Mouse (Mus musculus) c-Kit-positive CD71-negative TER-119-negative erythroid progenitor cells, embryonic 14.5 days (primary cell): ENCODE measurements at regions not wholly inside any gene's neighbourhood (a gene's known extent, or its start where the extent isn't known, plus 50 kb on each side); places are given as distances from the start of the nearest gene placed in this dataset.
"Not testable (repeated sequence)": the region's sequence is repeated elsewhere in the genome, so short reads cannot be mapped to it uniquely, and the experiment has no call there.

Source experiments
- DNase-seq: peaks from one replicate; pipeline ENCODE4 v3.0.0-alpha.2; 2013; ENCODE audit warnings: low read depth

DNA sequence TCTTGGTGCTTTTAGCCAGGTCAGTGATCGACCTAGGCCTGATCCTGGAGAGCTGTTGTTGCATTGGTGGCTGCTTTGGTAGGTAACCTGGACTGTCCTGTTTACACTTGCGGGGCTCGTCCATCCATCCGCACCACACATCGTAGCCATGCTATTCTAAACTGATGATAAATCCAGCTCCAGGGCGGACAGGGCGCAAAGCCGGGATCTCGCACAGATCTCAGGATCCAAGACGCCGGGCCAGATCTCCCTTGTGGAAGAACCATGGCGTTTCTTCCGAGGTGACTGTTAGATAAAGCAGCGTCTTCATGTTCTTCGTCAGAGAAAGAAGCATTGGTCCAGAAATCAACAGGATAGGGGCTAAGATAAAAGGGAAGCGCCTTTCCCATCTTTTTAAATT lies 115.6 kb downstream of the Sec16b start:
- DNase-seq = not testable (repeated sequence)

DNA sequence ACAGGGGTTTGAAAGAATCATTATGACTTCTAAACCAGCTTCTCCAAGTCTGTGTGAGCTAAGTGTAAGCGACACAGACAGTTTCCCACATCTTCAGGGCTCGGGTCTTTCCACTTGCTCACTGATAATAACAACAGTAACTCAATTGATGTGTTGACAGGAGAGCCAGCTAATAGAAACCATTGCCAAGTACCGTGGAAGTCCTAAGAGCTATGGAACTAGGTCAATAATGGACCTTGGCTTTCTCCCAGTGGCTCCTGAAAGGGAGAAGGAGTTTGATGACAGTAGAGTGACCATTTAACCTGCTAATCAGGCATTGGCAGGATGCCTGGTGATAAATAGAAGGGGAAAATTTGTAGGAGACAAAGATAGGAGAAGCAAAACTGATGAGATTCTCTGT lies 126.1 kb downstream of the Sec16b start:
- no peak for DNase-seq

DNA sequence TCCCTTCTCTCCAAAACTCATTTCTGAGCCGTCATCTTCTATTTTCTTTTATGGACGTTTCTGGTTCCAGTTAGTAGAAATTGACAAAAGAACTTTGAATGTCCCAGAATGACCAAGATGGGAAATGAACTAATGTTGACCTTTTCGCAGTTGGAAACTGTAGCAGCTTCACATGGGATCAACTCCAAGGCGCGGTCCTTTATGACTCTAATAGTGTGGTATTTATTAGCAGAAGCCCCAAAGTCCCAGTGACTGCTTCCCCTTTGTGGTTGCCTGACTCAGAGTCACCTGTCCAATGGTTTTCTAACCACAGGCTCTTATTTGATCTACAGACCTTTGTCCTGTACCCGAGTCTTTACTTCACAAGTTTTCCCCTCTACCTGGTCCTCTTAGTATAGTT lies 126.9 kb downstream of the Sec16b start:
- DNase-seq = no peak

DNA sequence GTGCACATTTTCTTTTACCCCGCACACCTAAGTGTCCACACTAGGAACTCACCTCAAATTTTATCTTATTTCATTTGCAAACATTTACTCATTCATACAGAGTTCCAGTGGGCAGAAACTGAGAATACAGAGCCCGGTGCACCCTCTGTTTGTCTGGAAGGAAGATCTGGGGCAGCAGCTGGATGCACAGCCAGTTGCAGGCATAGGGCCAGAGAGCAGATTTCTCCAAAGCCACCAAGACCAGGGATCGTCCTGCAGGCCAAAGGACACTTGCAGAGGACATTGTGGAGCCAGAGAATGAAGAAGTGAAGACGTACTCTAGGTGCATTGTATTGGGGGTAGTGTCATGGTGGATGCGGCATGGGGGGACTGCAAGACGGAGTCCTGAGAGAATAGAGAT lies 129.2 kb downstream of the Sec16b start:
- no peak for DNase-seq

DNA sequence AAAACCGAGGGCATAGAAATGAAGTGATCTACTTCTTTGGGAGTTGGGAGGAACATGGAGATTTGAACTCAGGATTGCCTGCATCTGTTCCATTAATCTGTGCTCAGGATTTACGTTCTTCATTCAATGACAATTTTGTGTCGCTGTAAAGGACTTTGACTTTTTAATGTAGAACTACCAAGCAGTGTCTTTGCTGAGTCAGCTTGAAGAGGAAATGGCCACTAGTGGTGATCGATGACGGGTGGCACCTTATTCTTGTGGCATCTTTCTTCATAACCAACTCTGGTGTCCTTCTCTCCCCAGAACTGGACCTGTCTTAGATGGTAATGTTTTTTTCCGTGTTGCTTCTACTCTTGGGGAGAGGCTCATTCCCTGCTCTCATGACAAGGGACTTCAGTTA lies 137.0 kb downstream of the Sec16b start:
- no peak for DNase-seq

DNA sequence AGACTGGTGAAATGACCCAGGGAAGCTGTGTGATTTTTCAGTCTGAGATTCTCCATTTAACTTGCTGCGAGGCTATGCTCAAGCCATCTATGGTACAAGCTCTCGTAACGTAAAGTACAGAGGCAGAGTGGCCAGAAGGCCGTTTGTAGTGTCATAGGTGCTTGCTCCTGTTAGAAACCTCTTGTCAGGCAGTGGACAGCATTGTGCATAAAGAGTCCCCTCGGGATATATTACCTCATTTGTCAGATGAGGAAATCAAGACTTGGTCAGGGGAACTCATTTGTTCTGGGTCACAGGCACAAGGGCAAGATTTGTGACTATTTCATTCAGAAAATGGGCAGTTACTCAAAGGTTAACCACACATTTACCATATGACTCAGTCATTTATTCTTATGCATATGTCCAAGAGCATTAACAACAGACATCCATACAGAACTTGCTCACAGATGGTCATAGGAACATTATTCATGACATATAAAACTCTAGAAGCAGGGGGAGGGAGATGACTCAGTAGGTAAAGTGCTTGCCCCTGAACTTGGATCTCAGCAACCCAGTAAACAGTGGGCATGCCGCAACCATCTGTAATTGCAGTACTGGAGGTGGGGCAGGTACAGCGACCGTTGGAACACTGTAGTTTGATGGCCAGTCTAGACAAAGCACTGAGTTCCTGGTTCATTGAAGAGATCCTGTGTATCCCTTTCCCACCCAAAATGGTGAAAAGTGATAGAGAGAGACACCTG lies 139.3 kb downstream of the Sec16b start:
- no peak for DNase-seq

DNA sequence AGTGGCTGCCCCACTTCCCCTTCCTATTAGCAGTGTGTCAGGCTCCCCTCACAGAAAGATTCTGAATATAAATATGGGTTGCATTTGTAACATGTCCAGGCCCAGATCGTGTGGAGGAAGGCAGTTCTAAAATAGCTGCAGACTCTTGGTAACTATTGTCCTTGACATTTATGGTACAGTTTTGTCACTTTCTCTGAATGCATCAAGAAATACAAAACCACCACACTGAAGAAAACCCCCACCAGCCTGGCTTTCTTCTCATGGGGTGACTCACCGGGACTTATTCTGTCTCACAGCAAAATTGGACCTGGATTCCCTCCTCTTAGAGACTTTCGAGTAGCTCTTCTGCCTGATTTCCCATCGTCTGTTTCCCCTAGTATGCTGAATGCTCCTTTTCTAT lies 148.9 kb downstream of the Sec16b start:
- DNase-seq = no peak

DNA sequence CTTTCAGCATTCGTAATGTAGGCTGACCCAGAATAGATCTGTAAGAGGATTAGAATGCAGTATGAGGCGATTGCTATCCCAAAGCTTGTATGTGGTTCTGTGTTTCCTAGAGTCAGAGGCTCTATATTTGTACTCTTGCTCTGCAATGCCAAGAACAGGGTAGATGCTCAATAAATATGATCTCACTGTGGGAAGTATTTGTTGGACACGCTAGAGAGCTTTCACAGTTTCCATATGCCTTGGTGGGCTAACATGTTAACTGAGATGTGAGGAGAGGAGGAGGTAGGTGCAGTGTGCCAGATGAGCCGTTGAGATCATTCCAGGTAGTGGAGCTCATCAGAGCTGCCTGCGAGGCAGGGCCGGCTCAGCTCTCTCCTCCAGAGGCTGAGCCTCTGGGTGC lies 163.1 kb downstream of the Sec16b start:
- DNase-seq = no peak

DNA sequence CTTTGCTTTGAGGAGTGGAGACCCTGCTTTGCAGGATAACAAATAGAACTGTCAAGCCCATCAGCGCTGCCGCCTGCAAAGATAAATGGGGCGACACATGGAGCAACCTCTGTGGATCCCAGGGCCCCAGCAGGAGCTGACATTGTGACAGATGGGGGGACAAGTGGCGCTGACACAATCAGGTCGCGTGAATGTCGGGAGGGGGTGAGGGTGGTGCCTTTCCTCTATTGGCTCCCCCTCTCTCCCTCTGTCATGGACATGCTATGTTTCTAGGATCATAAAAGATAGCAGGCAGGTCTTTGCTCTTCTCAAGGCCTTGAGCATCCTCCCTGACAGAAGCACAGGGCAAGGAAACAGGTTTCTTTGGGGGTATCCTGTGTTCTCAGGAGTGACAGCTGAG lies 177.8 kb downstream of the Sec16b start:
- no peak for DNase-seq

DNA sequence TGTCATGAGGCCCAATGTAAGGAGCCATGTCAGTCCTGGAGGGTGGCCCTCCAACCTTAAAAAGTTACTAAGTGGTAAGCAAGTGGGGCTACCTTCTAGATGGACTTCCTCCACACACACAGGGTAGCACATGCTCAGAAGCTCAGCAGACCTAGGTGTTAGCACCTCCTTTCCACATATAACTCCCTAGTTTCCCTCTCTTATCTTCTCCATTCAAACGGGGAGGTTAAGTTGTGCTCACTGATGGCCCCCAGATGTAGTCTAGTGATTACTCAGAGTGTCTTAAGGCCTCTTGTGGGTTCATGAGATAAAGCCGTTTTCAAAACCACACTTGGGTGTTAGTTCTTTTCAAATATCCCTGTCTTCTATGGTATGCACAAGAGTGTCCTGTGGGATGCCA lies 188.7 kb downstream of the Sec16b start:
- peak; percentile 8 for DNase-seq

DNA sequence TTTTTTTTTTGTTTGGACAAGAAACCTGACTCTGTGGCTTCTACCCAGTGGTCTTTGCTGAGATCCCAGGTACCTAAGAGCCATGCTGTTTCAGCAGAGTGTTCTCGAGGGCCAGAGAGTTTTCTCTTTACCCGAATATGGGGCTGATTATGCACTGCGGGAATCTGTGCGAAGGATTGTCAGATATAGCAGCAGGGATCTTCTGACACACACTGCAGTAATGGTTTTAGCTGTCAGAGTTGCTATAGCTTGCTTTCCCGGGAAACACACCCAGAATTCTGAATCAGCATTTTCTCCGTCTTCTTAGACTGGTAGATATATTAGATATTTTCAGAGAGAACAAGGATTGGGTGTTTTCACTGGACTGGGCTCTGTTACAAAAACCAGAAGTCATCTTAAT lies 197.1 kb downstream of the Sec16b start:
- no peak for DNase-seq

DNA sequence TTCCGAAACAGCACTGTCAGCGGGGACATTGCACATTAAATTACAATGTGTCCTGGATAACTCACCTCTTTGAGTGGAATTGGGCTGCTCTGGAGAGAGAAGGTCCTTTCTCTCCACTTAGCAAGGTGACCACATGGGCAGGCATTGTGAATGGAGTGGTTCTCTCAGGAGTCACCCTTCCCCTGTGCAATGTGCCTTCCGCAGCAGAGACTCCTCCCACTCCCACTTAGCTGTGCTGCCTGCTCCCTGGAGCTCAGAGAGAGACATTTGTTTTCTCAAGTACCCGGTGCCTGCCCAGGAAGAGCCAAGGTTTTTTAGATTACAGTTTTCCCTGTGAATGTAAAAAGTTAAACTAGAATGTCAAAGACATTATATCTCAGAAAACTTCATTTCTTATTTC lies 198.8 kb downstream of the Sec16b start:
- DNase-seq = no peak

DNA sequence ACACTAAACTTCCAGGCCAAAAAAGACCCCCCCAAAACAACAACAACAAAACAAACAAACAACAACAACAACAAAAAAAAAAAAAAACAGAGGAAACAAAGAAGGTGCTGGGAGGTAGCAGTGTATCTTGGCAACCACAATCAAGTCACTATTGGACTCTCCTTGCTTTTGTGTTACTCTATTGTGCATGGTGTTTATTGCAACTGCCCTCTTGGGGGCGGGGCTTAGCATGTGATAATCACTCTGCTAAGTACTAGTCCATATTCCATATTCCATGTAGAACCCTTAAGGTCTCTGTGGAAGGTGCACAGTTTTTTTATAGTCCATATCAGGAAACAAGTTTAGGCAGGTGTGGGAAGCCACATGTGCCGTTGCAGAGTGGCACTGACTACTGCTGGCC lies 200.7 kb downstream of the Sec16b start:
- no peak for DNase-seq

DNA sequence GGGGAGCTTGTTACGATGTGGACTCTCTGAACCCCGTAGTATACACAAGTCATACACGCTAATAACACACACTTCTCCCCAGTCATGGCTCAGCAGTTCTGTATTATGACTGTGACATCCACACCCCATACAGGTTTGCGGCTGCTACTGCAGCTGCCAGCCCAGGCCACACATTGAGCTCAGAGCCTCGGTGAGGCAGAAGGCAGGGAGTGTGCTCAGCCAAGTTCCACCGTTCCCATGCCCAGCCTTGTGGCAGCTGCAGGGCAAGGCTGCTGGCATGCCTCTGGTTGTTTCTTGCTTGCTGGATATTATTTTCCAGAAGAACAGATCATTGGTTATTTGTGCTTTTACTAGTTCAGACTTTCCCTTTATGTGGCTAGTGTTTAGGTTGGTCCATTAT lies 202.6 kb downstream of the Sec16b start:
- no peak for DNase-seq

DNA sequence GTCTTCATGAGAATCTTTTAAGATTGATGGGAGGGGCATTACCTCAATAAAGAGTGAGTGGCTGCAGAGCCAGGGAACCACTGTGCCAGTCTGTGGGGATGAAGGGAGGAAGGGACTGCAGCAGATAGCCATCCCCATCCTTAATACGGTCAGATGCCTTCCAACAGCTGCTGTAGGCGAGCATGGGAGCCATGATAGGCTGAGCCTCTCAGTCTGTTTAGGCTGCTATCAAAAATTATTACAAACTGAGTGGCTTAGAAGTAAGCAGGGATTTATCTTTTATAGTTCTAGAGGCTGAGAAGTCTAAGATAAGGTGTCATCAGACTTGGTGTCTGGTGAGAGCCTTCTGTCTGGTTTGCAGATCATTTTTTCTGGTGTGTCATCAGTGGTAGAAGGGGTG lies 204.3 kb downstream of the Sec16b start:
- no peak for DNase-seq

DNA sequence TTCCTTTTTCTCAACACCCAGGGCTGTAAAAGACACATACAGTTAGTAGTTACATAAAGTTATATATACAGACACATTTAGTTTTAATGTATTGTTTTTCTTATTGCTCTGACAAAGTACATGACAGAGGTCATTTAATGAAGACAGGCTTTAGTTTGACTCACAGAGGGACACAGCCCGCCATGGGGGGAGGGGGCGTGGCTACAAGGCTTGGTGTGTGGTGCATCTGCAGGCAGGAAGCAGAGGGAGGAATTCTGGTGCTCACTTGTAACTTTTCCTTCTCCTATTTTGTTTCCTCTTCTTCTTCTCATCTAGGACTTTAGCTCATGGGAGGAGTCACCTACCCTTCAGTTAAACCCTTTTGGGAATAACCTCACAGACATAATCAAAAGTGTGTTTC lies 206.0 kb downstream of the Sec16b start:
- DNase-seq = no peak

DNA sequence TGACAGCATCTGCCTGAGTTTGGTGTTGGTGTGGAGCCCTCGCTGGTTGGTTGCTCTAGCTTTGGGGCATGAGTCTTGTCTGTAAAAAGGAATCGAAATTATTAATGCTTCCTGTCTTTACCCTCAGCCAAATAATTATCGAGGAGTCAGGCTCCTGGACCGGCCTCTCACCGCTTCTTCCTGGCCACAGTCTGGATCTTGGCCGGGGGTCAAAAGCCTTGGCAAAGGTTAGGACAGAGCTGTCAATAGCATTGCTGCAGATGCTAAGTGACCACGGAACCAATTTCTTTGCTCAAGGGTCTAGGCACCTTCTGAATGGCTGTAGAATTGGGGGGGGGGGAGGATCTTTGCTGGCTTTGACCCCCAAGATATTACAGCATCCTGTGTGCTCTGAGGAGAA lies 207.3 kb downstream of the Sec16b start:
- DNase-seq = no peak

DNA sequence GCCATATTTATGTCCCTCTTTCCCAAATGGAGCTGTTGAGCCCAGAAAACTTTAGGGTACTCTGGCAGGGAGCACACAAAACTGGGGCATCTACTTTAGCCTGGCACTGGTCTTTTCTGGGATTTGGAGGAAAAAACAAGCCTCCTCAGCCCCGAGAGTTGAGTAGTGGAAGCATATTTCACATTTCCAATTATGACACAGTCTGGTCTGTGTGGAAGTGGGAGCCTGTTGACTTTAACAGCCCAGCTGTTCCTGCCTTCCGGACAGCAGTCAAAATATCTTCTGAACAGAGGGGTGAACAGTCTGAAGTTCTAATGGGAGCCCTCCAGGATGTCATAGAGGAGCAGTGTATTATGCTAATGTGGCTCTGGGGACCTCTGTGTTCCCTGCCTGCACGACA lies 209.1 kb downstream of the Sec16b start:
- no peak for DNase-seq

DNA sequence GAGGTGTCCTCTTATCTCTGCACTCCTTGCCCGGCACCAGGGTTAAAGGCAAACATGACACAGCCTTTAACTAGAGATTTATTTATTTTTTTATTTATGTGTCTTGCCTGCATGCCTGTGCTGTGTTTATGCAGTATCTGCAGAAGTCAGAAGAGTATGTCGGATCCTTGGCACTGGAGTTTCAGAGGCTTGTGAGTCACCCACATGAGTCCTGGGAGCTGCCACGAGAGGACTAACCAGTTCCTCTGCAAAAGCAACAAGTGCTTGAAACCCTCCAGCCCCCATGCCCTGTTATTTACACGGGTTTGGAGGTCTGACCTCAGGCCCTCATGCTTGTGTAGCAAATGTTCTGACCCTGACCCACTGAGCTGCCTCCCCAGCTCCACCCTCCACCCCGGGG lies 210.6 kb downstream of the Sec16b start:
- DNase-seq = no peak

DNA sequence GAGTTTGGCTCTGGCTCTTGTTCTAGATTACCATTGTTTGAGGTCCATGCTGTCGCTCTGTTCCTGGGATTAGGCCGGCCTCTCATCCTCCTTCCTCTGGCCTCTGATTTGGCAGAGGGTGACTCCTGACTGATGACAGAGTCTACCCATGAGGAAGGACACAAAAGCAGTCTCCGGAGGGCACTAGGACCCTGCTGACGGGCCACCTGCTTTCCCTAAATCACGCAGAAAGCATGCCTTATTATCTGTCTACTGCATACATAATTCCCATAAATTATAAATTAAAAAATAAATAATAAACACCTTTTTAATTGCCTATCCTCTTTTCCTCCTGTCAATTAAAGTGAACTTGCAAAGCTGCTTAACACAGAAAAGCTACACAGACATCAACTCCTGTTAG lies 215.4 kb downstream of the Sec16b start:
- DNase-seq = no peak

DNA sequence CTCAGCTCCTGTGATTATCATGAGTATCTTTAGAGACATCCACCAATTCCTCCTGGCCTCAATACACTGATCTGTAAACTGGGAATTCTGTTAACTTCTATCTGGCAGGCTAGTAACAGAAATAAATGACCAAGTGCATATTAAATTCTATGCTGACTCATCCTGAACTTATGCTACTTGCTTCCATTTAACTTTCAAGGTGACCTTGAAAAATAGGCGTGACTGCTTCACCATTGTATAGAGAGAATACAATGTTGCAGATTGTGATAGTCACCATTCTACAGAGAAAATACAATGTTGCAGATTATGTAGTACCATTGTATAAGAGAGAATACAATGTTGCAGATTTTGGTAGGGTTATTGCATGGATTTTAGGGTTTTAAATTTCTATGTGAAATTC lies 224.6 kb downstream of the Sec16b start:
- DNase-seq = no peak

DNA sequence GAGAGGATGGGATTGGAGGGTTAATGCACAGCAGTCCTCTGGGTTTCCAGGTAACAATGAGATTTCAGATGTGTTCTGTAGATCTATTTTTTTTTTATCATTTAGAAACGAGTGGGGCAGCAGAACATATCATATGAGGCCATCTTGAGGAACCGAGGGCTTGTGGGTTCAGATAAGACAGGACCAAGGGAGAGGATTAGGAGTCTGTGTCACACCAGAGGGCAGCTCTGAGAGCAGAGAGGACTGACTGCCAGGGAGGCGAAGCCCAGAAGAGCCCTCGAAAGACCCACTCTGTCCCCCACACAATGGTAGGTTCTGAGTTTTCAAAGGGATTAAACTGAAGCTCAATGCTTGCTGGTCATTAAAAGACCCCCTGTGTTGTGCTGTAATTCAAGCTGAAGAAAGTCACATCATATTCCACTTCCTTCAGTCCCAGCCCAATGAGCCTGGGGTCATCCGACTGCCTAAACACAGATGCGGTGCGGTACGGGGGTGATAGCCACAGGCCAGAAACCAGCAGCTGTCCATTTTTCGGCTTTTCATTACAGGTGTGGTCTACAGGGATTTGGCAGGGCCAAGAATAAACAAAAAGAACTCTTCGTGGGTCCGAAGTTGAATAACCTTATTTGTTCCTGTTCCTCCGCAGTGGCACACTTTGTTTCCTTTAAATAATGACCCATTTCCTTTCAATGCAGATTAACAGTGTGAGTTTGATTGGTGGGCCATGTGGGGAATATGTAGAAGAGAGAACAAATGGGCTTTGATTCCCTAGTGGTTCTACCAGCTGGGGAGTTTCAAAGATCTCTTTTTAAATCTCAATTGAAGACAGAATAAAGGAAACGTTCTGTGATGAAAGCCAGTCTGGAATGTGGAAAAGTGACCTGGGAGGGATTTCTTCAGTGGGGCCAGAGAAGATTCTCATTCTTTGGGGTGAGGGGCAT lies 234.5 kb downstream of the Sec16b start:
- no peak for DNase-seq

DNA sequence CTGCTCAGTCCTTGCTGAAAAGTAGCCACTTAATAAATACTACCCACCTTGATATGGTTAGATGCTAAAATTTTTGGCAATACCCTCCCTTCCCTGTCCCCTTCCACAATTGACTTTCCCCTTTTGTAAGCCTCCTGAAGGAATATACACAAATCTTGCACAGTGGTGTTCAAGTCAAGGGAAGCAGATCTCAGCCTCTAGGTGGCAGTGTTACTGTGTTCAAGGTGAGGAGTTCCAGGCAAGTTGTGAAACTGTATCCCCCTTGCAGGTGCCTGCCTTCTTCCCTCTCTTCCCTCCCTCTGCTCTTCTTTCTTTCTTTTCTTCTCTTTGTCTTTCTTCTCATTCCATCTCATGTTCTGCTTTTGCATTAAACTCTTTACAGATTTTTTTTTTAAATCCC lies 239.1 kb downstream of the Sec16b start:
- peak; percentile 18 for DNase-seq
